Mouse (Mus musculus) limb, embryonic 10.5 days (tissue): ENCODE measurements at regions not wholly inside any gene's neighbourhood (a gene's known extent, or its start where the extent isn't known, plus 50 kb on each side); places are given as distances from the start of the nearest gene placed in this dataset.
A peak's percentile ranks its signal among the peaks of the same experiment; 100 is the strongest.

Source experiments
- DNase-seq: peaks from one replicate; pipeline ENCODE4 v3.0.0-alpha.2; 2017; ENCODE audit warnings: low spot score
- H3K27ac ChIP-seq: fragments of 300-500 bp; sonication (generic); 2 replicates; pipeline ENCODE4 v1.5.1; 2016; ENCODE audit warnings: mild to moderate bottlenecking
- H3K27me3 ChIP-seq: fragments of 300-500 bp; sonication (generic); 2 replicates; pipeline ENCODE4 v1.6.1; 2016; ENCODE audit warnings: low read depth, mild to moderate bottlenecking; ENCODE audit not compliant: poor library complexity, severe bottlenecking
- H3K36me3 ChIP-seq: fragments of 300-500 bp; sonication (generic); 2 replicates; pipeline ENCODE4 v1.6.1; 2016; ENCODE audit warnings: mild to moderate bottlenecking, moderate library complexity
- H3K4me1 ChIP-seq: fragments of 300-500 bp; sonication (generic); 2 replicates; pipeline ENCODE4 v1.6.1; 2016
- H3K4me3 ChIP-seq: fragments of 300-500 bp; sonication (generic); 2 replicates; pipeline ENCODE4 v1.5.1; 2016; ENCODE audit warnings: mild to moderate bottlenecking, moderate library complexity
- H3K9me3 ChIP-seq: fragments of 300-500 bp; sonication (generic); replicated peaks from 2 replicates; pipeline ENCODE4 v1.6.1; 2016; ENCODE audit warnings: mild to moderate bottlenecking
- WGBS: fragments of 180-500 bp; shearing (Covaris S2); methylation state at CpG from one replicate; pipeline ENCODE4 v1.1.7; 2016; 5-methylcytosine and 5-hydroxymethylcytosine counted together

GRCm38 (mm10) chr12:112341726-112342469, 147.3 kb upstream of the A530016L24Rik start:
- no peaks in the 10 kb centered on the region for H3K36me3 ChIP-seq
- no peaks in the 10 kb centered on the region for H3K9me3 ChIP-seq
- no peak for DNase-seq
- no peak overlapping the region for H3K4me3 ChIP-seq
- H3K27ac ChIP-seq: no peak overlapping the region
- H3K4me1 ChIP-seq: peaks cover 58% of the 10 kb centered on the region
- H3K27me3 ChIP-seq: peaks cover 39% of the 10 kb centered on the region
- WGBS: 85% methylated on average over 8 of the region's 8 CpGs

GRCm38 (mm10) chr12:112343064-112343463, 146.2 kb upstream of the A530016L24Rik start:
- peaks cover 49% of the 10 kb centered on the region for H3K4me1 ChIP-seq
- 90% methylated on average over 3 of the region's 3 CpGs for WGBS
- DNase-seq: no peak
- no peak overlapping the region for H3K4me3 ChIP-seq
- no peak overlapping the region for H3K27ac ChIP-seq
- H3K36me3 ChIP-seq: no peaks in the 10 kb centered on the region
- no peaks in the 10 kb centered on the region for H3K9me3 ChIP-seq
- H3K27me3 ChIP-seq: peaks cover 39% of the 10 kb centered on the region

GRCm38 (mm10) chr12:112344285-112344684, 145.0 kb upstream of the A530016L24Rik start:
- Histone ChIP-seq H3K27me3 (peaks cover 34% of the 10 kb centered on the region), H3K36me3 (no peaks in the 10 kb centered on the region), H3K27ac (no peak overlapping the region), H3K9me3 (no peaks in the 10 kb centered on the region; the same call in 1 of the 2 replicates), H3K4me1 (peaks cover 42% of the 10 kb centered on the region), H3K4me3 (no peak overlapping the region)
- DNase-seq: no peak
- WGBS: 74% methylated on average over 10 of the region's 10 CpGs

- Histone ChIP-seq H3K4me1 (peaks cover 50% of the 10 kb centered on the region), H3K4me3 (no peak overlapping the region), H3K27me3 (peaks cover 33% of the 10 kb centered on the region; the same call in 1 of the 2 replicates), H3K9me3 (no peaks in the 10 kb centered on the region; the same call in 1 of the 2 replicates), H3K27ac (no peak overlapping the region), H3K36me3 (no peaks in the 10 kb centered on the region)
- 80% methylated on average over 5 of the region's 5 CpGs for WGBS
- DNase-seq: no peak
These were observed 143.5 kb upstream of the A530016L24Rik start for GRCm38 (mm10) chr12:112345797-112346196.

GRCm38 (mm10) chr12:112348116-112348515, 141.1 kb upstream of the A530016L24Rik start:
- no peak overlapping the region for H3K27ac ChIP-seq
- H3K9me3 ChIP-seq: no peaks in the 10 kb centered on the region; the same call in 1 of the 2 replicates

GRCm38 (mm10) chr12:112349676-112350318, 139.5 kb upstream of the A530016L24Rik start:
- Histone ChIP-seq H3K4me1 (peaks cover 35% of the 10 kb centered on the region), H3K4me3 (no peak overlapping the region), H3K27ac (peak overlapping the region; percentile 37; the same call in 1 of the 2 replicates), H3K36me3 (no peaks in the 10 kb centered on the region), H3K9me3 (no peaks in the 10 kb centered on the region; the same call in 1 of the 2 replicates), H3K27me3 (peaks cover 14% of the 10 kb centered on the region; the same call in 1 of the 2 replicates)
- WGBS: 64% methylated on average over 17 of the region's 17 CpGs
- no peak for DNase-seq

More at GRCm38 (mm10) chr12:112348116-112348515, 141.1 kb upstream of the A530016L24Rik start:
- no peaks in the 10 kb centered on the region for H3K36me3 ChIP-seq
- WGBS: 93% methylated on average over 9 of the region's 9 CpGs
- H3K27me3 ChIP-seq: peaks cover 14% of the 10 kb centered on the region; the same call in 1 of the 2 replicates
- no peak for DNase-seq
- no peak overlapping the region for H3K4me3 ChIP-seq
- H3K4me1 ChIP-seq: peaks cover 51% of the 10 kb centered on the region

GRCm38 (mm10) chr12:112350733-112351132, 138.5 kb upstream of the A530016L24Rik start:
- DNase-seq: no peak
- Histone ChIP-seq H3K27me3 (peaks cover 14% of the 10 kb centered on the region; the same call in 1 of the 2 replicates), H3K9me3 (no peaks in the 10 kb centered on the region; the same call in 1 of the 2 replicates), H3K4me1 (peaks cover 26% of the 10 kb centered on the region), H3K4me3 (no peak overlapping the region), H3K27ac (peak overlapping the region; percentile 37; the same call in 1 of the 2 replicates), H3K36me3 (no peaks in the 10 kb centered on the region)
- WGBS: 37% methylated on average over 9 of the region's 9 CpGs

- Histone ChIP-seq H3K9me3 (no peaks in the 10 kb centered on the region; the same call in 1 of the 2 replicates), H3K36me3 (no peaks in the 10 kb centered on the region), H3K4me3 (no peak overlapping the region), H3K27ac (peak overlapping the region; percentile 83), H3K27me3 (0 out of 2 replicates have a peak, but pooled peaks cover 4% of the 10 kb centered on the region), H3K4me1 (peaks cover 32% of the 10 kb centered on the region)
- peak; percentile 49 for DNase-seq
- 61% methylated on average over 3 of the region's 3 CpGs for WGBS
These were observed 125.9 kb upstream of the A530016L24Rik start for GRCm38 (mm10) chr12:112363349-112363748.

GRCm38 (mm10) chr12:112367221-112367620, 122.0 kb upstream of the A530016L24Rik start:
- Histone ChIP-seq H3K36me3 (no peaks in the 10 kb centered on the region), H3K27me3 (peaks cover 17% of the 10 kb centered on the region; the same call in 1 of the 2 replicates), H3K4me1 (peaks cover 51% of the 10 kb centered on the region), H3K9me3 (no peaks in the 10 kb centered on the region; the same call in 1 of the 2 replicates), H3K4me3 (no peak overlapping the region), H3K27ac (no peak overlapping the region)
- no peak for DNase-seq
- WGBS: 88% methylated on average over 4 of the region's 4 CpGs

GRCm38 (mm10) chr12:112368112-112368511, 121.1 kb upstream of the A530016L24Rik start:
- DNase-seq: no peak
- Histone ChIP-seq H3K27ac (no peak overlapping the region), H3K9me3 (no peaks in the 10 kb centered on the region; the same call in 1 of the 2 replicates), H3K27me3 (peaks cover 17% of the 10 kb centered on the region; the same call in 1 of the 2 replicates), H3K4me3 (no peak overlapping the region), H3K36me3 (no peaks in the 10 kb centered on the region), H3K4me1 (peaks cover 47% of the 10 kb centered on the region)
- WGBS: 87% methylated on average over 6 of the region's 6 CpGs

- peak overlapping the region; percentile 5; the same call in 1 of the 2 replicates for H3K27ac ChIP-seq
- H3K27me3 ChIP-seq: peaks cover 17% of the 10 kb centered on the region; the same call in 1 of the 2 replicates
- no peaks in the 10 kb centered on the region; the same call in 1 of the 2 replicates for H3K9me3 ChIP-seq
- DNase-seq: no peak
- no peak overlapping the region for H3K4me3 ChIP-seq
- H3K36me3 ChIP-seq: no peaks in the 10 kb centered on the region
- peaks cover 36% of the 10 kb centered on the region for H3K4me1 ChIP-seq
- WGBS: 60% methylated on average over 15 of the region's 15 CpGs
These were observed 119.5 kb upstream of the A530016L24Rik start for GRCm38 (mm10) chr12:112369581-112370371.
